ENCODE assay signal across 23 mouse cellular contexts in genomic region chr3:101423188-101423587, GRCm38 (mm10). TPM values are rescaled to one million over a fixed set of nuclear protein-coding genes. Genes with fewer than 3 reads are reported as not detected.
A peak's percentile ranks its signal among the peaks of the same experiment; 100 is the strongest.
DNase-seq lines count a peak whose midpoint lies in the region; ATAC-seq and TF ChIP-seq lines count a peak whose summit lies in the region.
"Had no signal": no experiment of that assay in that cellular context is flagged by ENCODE, and none has a peak within 500 bp of the region (broad histone marks: within the 10 kb centered on the region; RNA-seq: fewer than 3 reads in every experiment).

No protein-coding gene starts in this region.

- no peak for DNase-seq in hindbrain, embryonic 10.5 days (ENCODE audit: low spot score)
- DNase-seq in midbrain, embryonic 11.5 days (ENCODE audit: low spot score, missing footprints): no peak
- no peak for DNase-seq in midbrain, embryonic 14.5 days
- DNase-seq in NIH3T3 (ENCODE audit: low read depth): peak; percentile 25
- DNase-seq in cerebellum, postnatal 25 days: no peak
- DNase-seq: adrenal gland, postnatal 10 days; cerebellum, adult 11 months; cerebellum, adult 2 months; cerebellum, adult 9-11 months; cerebellum, postnatal 36 days; gastrocnemius, postnatal 25 days; heart, adult 18-20 months; heart, postnatal 10 days; heart, postnatal 36 days had no signal

- peaks cover 22% of the 10 kb centered on the region for H3K36me3 ChIP-seq in hindbrain, embryonic 10.5 days
- H3K36me3 ChIP-seq in hindbrain, embryonic 16.5 days (ENCODE audit: control insufficient read depth, insufficient read depth, low read length): peaks cover 8% of the 10 kb centered on the region
- peaks cover 2% of the 10 kb centered on the region; the same call in 1 of the 2 replicates for H3K36me3 ChIP-seq in midbrain, embryonic 11.5 days (ENCODE audit: control insufficient read depth, insufficient read depth, low read length)
- H3K36me3 ChIP-seq in midbrain, embryonic 14.5 days (ENCODE audit: control insufficient read depth, insufficient read depth, low read length): peaks cover 18% of the 10 kb centered on the region
- H3K36me3 ChIP-seq in myocyte (ENCODE audit: control insufficient read depth, insufficient read depth): no peaks in the 10 kb centered on the region

- no peak for ATAC-seq in hindbrain, embryonic 16.5 days
- ATAC-seq in midbrain, embryonic 11.5 days (ENCODE audit: low FRiP score): peak; percentile 65; the same call in 1 of the 2 replicates
- ATAC-seq in midbrain, embryonic 14.5 days (ENCODE audit: low FRiP score, low TSS enrichment): no peak
- ATAC-seq: forebrain, embryonic 15.5 days; intestine, postnatal 0 days; Patski had no signal

- H3K4me2 ChIP-seq in hindbrain, embryonic 16.5 days (ENCODE audit: low read length): no peak overlapping the region
- H3K4me2 ChIP-seq in midbrain, embryonic 11.5 days: no peak overlapping the region
- no peak overlapping the region for H3K4me2 ChIP-seq in midbrain, embryonic 14.5 days (ENCODE audit: low read length)
- H3K4me2 ChIP-seq in myocyte (ENCODE audit: low read depth): no peak overlapping the region
- H3K4me2 ChIP-seq: embryonic facial prominence, embryonic 15.5 days; forebrain, embryonic 15.5 days; heart, embryonic 12.5 days; heart, embryonic 15.5 days; hindbrain, embryonic 14.5 days had no signal

- H3ac ChIP-seq in myocyte (ENCODE audit: control insufficient read depth, insufficient read length): no peak overlapping the region

- no peak overlapping the region for H3K4me3 ChIP-seq in hindbrain, embryonic 10.5 days
- no peak overlapping the region for H3K4me3 ChIP-seq in hindbrain, embryonic 16.5 days (ENCODE audit: low read length)
- no peak overlapping the region for H3K4me3 ChIP-seq in midbrain, embryonic 11.5 days (ENCODE audit: low read depth, low read length)
- no peak overlapping the region for H3K4me3 ChIP-seq in midbrain, embryonic 14.5 days (replicated peaks; ENCODE audit: low read depth, low read length)
- no peak overlapping the region for H3K4me3 ChIP-seq in myocyte
- H3K4me3 ChIP-seq: embryonic facial prominence, embryonic 15.5 days; forebrain, embryonic 15.5 days; heart, embryonic 12.5 days; heart, embryonic 15.5 days had no signal

- peak overlapping the region; percentile 1; the same call in 1 of the 2 replicates for H3K27ac ChIP-seq in hindbrain, embryonic 10.5 days
- H3K27ac ChIP-seq in hindbrain, embryonic 16.5 days (ENCODE audit: low read depth, low read length): no peak overlapping the region
- H3K27ac ChIP-seq in midbrain, embryonic 11.5 days (ENCODE audit: low read depth, low read length): no peak overlapping the region
- no peak overlapping the region for H3K27ac ChIP-seq in midbrain, embryonic 14.5 days (replicated peaks; ENCODE audit: low read depth, low read length)
- H3K27ac ChIP-seq: embryonic facial prominence, embryonic 15.5 days; forebrain, embryonic 15.5 days; heart, embryonic 15.5 days; hindbrain, embryonic 14.5 days had no signal

- TF ChIP-seq POLR2A in myocyte (IDR thresholded peaks at IDR 0.05; ENCODE audit: insufficient read length, low read depth): no peak

- no peak overlapping the region for H3K9ac ChIP-seq in hindbrain, embryonic 16.5 days (ENCODE audit: low read depth, low read length)
- no peak overlapping the region for H3K9ac ChIP-seq in midbrain, embryonic 11.5 days (ENCODE audit: low read length)
- H3K9ac ChIP-seq in midbrain, embryonic 14.5 days (replicated peaks; ENCODE audit: low read length): no peak overlapping the region
- H3K9ac ChIP-seq: embryonic facial prominence, embryonic 15.5 days; forebrain, embryonic 15.5 days; heart, embryonic 12.5 days; heart, embryonic 15.5 days; hindbrain, embryonic 14.5 days had no signal

- H3K79me2 ChIP-seq in myocyte (ENCODE audit: control insufficient read depth, insufficient read depth): no peaks in the 10 kb centered on the region

- peaks cover 35% of the 10 kb centered on the region for H3K4me1 ChIP-seq in hindbrain, embryonic 10.5 days (replicated peaks)
- H3K4me1 ChIP-seq in hindbrain, embryonic 16.5 days (ENCODE audit: control insufficient read depth, insufficient read depth, low read depth, low read length): 0 out of 2 replicates have a peak, but pooled peaks cover 7% of the 10 kb centered on the region
- peaks cover 11% of the 10 kb centered on the region for H3K4me1 ChIP-seq in midbrain, embryonic 11.5 days (ENCODE audit: control insufficient read depth, insufficient read depth, low read length)
- H3K4me1 ChIP-seq in midbrain, embryonic 14.5 days (ENCODE audit: control insufficient read depth, insufficient read depth, low read length): peaks cover 18% of the 10 kb centered on the region

- no peaks in the 10 kb centered on the region for H3K27me3 ChIP-seq in hindbrain, embryonic 10.5 days (ENCODE audit: insufficient read depth, poor library complexity, severe bottlenecking)
- H3K27me3 ChIP-seq in hindbrain, embryonic 16.5 days (replicated peaks; ENCODE audit: control insufficient read depth, insufficient read depth, low read length): no peaks in the 10 kb centered on the region
- H3K27me3 ChIP-seq in midbrain, embryonic 11.5 days (ENCODE audit: control insufficient read depth, insufficient read depth, low read length): no peaks in the 10 kb centered on the region; the same call in 1 of the 2 replicates
- H3K27me3 ChIP-seq in midbrain, embryonic 14.5 days (ENCODE audit: control insufficient read depth, insufficient read depth, low read length): no peaks in the 10 kb centered on the region
- H3K27me3 ChIP-seq in myocyte (ENCODE audit: control insufficient read depth, insufficient read depth, insufficient read length): no peaks in the 10 kb centered on the region
- H3K27me3 ChIP-seq: embryonic facial prominence, embryonic 15.5 days; forebrain, embryonic 15.5 days; heart, embryonic 12.5 days; heart, embryonic 15.5 days; Patski had no signal

- H3K9me3 ChIP-seq in hindbrain, embryonic 10.5 days: no peaks in the 10 kb centered on the region
- H3K9me3 ChIP-seq in hindbrain, embryonic 16.5 days (ENCODE audit: control insufficient read depth, low read length): no peaks in the 10 kb centered on the region
- no peaks in the 10 kb centered on the region for H3K9me3 ChIP-seq in midbrain, embryonic 11.5 days (ENCODE audit: control insufficient read depth, low read length)
- H3K9me3 ChIP-seq in midbrain, embryonic 14.5 days (ENCODE audit: control insufficient read depth, low read length): no peaks in the 10 kb centered on the region
- H3K9me3 ChIP-seq: embryonic facial prominence, embryonic 15.5 days; forebrain, embryonic 15.5 days; heart, embryonic 12.5 days; heart, embryonic 15.5 days had no signal

- 54% methylated on average over 4 of the region's 4 CpGs for WGBS in hindbrain, embryonic 10.5 days
- 50% methylated on average over 4 of the region's 4 CpGs for WGBS in hindbrain, embryonic 16.5 days
- 12% methylated on average over 4 of the region's 4 CpGs for WGBS in midbrain, embryonic 11.5 days
- WGBS in midbrain, embryonic 14.5 days: 16% methylated on average over 4 of the region's 4 CpGs

TF ChIP-seq in myocyte, 11 proteins besides CTCF, POLR2A, EP300 and RAD21:
- peak; percentile 14 for TF ChIP-seq TCF12 (IDR thresholded peaks at IDR 0.05; ENCODE audit: insufficient read depth, poor library complexity, severe bottlenecking)
- TF ChIP-seq MYOG (IDR thresholded peaks at IDR 0.05; ENCODE audit: control insufficient read depth in 1 of 3, insufficient read depth in 1 of 3, insufficient read length in 2 of 3, low read depth in 2 of 3): peak in 1 of 3 experiments; percentile 22
- no peak for TF ChIP-seq REST (IDR thresholded peaks at IDR 0.05; ENCODE audit: insufficient read depth, insufficient read length)
- TF ChIP-seq CEBPB (IDR thresholded peaks at IDR 0.05; ENCODE audit: insufficient read depth, poor library complexity, severe bottlenecking): peak; percentile 71
- no peak for TF ChIP-seq USF1 (IDR thresholded peaks at IDR 0.05; ENCODE audit: low read depth)
- TF ChIP-seq MAX (IDR thresholded peaks at IDR 0.05; ENCODE audit: low read depth): no peak
- TF ChIP-seq TCF3 (IDR thresholded peaks at IDR 0.05; ENCODE audit: insufficient read length, low read depth): peak; percentile 32
- peak in 2 of 3 experiments; percentile 80 to 85 for TF ChIP-seq MYOD1 (IDR thresholded peaks at IDR 0.05; ENCODE audit: control insufficient read depth in 1 of 3, insufficient read length in 2 of 3, low read depth in 2 of 3)
- TF ChIP-seq SRF (IDR thresholded peaks at IDR 0.05; ENCODE audit: control insufficient read depth, insufficient read length, low read depth): no peak
- no peak for TF ChIP-seq POLR2AphosphoS2 (IDR thresholded peaks at IDR 0.05; ENCODE audit: insufficient read length, low read depth)

RNA-seq across cellular contexts. Expression of gene Igsf3, which starts 46.3 kb away (rescaled TPM):
- 29.9 and 37.4 TPM in 2 replicates for polyA plus RNA-seq in hindbrain, embryonic 10.5 days (2016; fragmentation: Nextera tagmentation; extraction: Ambion mirVana)
- 79.0 and 82.0 TPM in 2 replicates for polyA plus RNA-seq in hindbrain, embryonic 16.5 days (2015; fragmentation: Nextera tagmentation; extraction: Ambion mirVana)
- 19.8 and 20.8 TPM in 2 replicates for polyA plus RNA-seq in midbrain, embryonic 11.5 days (2014; fragmentation: Nextera tagmentation; extraction: Ambion mirVana)
- polyA plus RNA-seq in midbrain, embryonic 14.5 days (2014; fragmentation: Nextera tagmentation; extraction: Ambion mirVana): 62.0 and 77.8 TPM in 2 replicates
- 8.9 TPM for polyA plus RNA-seq in myocyte (2012; fragmentation: generic; extraction: Trizol)
